Mouse (Mus musculus) gastrocnemius, postnatal 36 days (tissue): Measurements from ENCODE around the gene Rchy1. TPM values are rescaled to one million over a fixed set of nuclear protein-coding genes. Genes with fewer than 3 reads are reported as not detected.
A peak's percentile ranks its signal among the peaks of the same experiment; 100 is the strongest.

Experiments
- DNase-seq, 2 experiments: peaks; one replicate each; pipeline ENCODE4 v3.0.0; 2022
- intact Hi-C: fragments of 180-260 bp; cut with DNase I; formaldehyde crosslinking; loops from one replicate; pipeline ENCODE4 v1.15.1; 2025
- long read RNA-seq, 2 experiments: library from polyadenylated mRNA; stranded (forward); transcript quantifications; one replicate each; pipeline ENCODE4 v2.0.0; 2021
- total RNA-seq, 2 experiments: library from RNA; stranded (reverse); gene quantifications; 2 replicates each; pipeline ENCODE4 v1.2.3; 2021

The Rchy1 gene
- 10 to 100 TPM; 21.7 to 26.0 TPM for total RNA-seq
- long read RNA-seq, experiment 1, transcript Rchy1-201 (9 exons, 1,967 nt), result major isoform, 18 of 27 reads
- long read RNA-seq, experiment 1, partial matches to known transcripts, result 4 of 27 reads
- long read RNA-seq, experiment 1, other reads (novel, unspliced or antisense), result 5 of 27 reads
- long read RNA-seq, experiment 2, transcript Rchy1-201 (9 exons, 1,967 nt), result major isoform, 31 of 43 reads
- long read RNA-seq, experiment 2, partial matches to known transcripts, result 6 of 43 reads
- long read RNA-seq, experiment 2, other reads (novel, unspliced or antisense), result 5 of 43 reads

GRCm38 (mm10) chr5:91962639-91963440 is at the start of gene Rchy1:
Gene Rchy1, minus strand, starts transcription at chr5:91963068.
- intact Hi-C loops, result loop anchor here (10.0 kb wide), 1 partner anchor 152 kb away; no protein-coding TSS in a partner anchor

GRCm38 (mm10) chr5:92011756-92012155 is 48.9 kb upstream of the Rchy1 start:
- no peak for DNase-seq
- intact Hi-C loops, result no loop called here

More at GRCm38 (mm10) chr5:91962639-91963440, at the start of gene Rchy1:
- DNase-seq, result peak; percentile 86 to 90

- intact Hi-C loops, result no loop called here
- DNase-seq, result no peak
Measured at GRCm38 (mm10) chr5:92009827-92010226, 47.0 kb upstream of the Rchy1 start.

DNA sequence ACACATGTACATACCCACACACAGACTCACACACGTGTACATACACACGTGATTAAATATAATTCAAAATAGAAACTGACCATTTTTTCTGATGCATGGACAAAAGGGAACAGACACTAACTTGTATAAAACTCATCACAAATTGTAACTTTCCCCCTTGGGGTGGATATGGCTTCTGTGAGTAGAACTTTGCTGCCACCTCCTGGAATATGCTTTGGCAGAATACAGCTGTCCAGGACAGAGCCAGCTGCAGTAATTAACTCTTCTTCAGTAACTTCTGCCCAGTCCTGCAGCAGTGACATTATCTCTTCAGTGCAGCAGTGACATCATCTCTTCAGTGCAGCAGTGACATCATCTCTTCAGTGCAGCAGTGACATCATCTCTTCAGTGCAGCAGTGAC is 40.1 kb upstream of the Rchy1 start:
- intact Hi-C loops, result loop anchor here (5.0 kb wide), 1 partner anchor 536 kb away; no protein-coding TSS in a partner anchor
- DNase-seq, result no peak

DNA sequence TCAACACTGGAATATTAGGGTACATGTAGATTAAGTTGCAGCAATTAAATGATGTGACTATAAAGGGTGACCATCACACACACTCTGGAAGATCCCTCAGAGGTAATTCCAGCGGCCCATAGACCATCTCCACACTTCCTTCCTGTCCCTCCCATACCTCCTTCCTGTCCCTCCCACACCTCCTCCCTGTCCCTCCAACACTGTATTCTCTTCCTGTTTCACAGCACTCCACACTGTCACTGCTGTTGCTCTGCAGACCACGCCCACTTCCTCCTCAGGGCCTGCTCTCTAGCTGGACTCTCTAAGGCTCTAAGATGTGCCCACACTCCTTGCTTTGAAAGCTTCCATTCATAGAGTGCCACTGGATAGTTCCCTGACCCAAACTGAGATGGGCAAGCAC is 37.9 kb upstream of the Rchy1 start:
- DNase-seq, result no peak

DNA sequence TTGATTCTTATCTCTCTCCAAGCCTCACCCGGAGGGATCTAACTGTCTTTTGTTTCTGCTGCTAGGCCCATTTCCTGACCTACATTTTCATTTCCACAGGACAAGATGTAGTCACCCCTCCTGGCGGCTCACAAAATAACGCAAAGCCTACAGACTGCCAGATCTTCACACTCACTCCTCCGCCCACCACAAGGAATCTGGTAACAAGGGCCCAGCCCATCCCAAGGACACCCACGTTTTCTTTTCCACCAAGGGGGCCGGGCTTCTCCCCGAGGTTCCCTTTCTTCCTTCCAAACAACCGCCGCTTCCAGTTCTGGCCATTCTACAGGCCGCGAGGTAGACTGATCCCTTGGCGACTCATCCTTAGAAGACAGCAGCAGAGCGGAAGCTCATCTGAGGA is 31.7 kb upstream of the Rchy1 start:
- peak in 1 of 2 experiments; percentile 13 for DNase-seq
- intact Hi-C loops, result no loop called here

More for the DNA sequence above, 37.9 kb upstream of the Rchy1 start:
- intact Hi-C loops, result loop anchor here (5.0 kb wide), 1 partner anchor 533 kb away; no protein-coding TSS in a partner anchor

- DNase-seq, result no peak
- intact Hi-C loops, result no loop called here
Measured at GRCm38 (mm10) chr5:91993061-91993460, 30.2 kb upstream of the Rchy1 start.

DNA sequence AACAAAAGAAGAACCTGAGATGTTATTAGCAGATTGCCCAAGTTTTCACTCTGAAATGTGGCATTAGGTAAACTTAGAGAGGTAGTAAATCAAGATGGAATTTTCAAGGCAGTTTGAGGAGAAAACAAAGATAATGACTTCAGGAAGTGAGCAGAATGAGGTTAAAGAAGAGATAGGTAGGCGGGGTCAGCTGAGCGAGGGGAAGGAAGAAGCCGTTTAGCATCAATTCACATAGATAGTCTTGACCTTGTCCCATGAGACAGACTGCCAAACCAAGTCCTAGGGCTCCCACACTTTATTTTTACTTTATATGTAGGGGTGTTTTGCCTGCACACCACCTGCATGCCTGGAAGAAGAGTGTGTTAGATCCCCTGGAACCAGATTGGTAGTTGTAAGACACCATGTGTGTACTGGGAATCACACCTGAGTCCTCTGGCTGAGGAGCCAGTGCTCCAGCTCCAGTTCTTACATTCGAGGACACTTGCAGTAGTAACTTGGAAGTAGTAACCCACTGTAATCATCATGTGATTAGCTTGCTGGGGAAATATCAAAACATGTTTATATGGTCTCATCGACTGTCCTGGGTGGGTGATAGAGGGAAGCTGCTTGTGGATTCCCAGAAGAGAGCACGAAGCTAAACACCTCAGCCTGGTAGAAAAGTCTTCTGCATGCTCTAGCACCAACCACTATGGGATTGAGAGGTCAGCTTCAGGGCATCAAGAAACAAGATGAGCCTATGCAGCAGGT is 28.5 kb upstream of the Rchy1 start:
- no peak for DNase-seq
- intact Hi-C loops, result no loop called here

GRCm38 (mm10) chr5:91989261-91989660 is 26.4 kb upstream of the Rchy1 start:
- DNase-seq, result no peak
- intact Hi-C loops, result no loop called here

GRCm38 (mm10) chr5:91987799-91988198 is 24.9 kb upstream of the Rchy1 start:
- DNase-seq, result no peak
- intact Hi-C loops, result no loop called here

DNA sequence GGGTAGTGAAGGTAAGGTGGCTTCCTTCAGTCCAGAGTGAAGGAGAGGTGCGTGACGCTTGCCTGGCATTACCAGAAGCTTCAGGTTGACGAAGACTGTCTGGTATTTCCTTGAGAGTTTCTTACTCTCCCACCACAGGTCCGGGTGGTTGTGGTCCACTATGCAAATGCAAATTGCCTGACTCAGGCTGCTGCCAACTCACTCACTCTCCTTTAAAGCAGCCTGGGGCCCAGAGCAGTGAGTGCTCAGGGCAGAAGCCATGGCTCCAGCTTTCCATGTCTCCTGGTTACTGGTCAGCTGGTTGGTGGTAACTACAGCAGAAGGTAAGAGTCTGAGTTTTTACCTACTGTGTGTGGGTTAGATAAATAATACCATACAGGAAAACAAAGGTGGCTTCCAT is 24.4 kb upstream of the Rchy1 start, which contains the start of gene Odaph:
Gene Odaph, plus strand, starts transcription at position 240 of the 400 bp plus-strand sequence.
- DNase-seq, result no peak
- intact Hi-C loops, result no loop called here

GRCm38 (mm10) chr5:91985721-91986120 is 22.9 kb upstream of the Rchy1 start:
- no peak for DNase-seq
- intact Hi-C loops, result no loop called here

DNA sequence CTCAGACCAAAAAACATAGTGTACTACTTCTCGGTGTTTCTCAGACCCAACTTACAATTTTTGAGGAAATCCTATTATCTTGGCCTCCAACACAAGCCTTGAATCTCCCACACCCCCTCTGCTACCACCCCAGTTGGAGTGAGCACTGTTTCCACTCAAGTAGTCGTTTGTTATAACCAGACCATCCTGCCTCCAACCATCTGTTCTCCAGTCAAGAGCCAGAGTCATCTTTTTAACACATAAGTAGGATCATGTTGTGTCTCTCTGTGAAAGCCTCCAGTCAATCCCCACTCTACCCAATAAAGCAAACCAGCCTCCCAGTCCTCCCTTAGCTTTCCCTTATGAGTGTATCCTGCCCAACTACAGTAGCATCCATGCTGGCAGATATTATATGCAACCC is 20.6 kb upstream of the Rchy1 start:
- intact Hi-C loops, result no loop called here
- DNase-seq, result no peak

DNA sequence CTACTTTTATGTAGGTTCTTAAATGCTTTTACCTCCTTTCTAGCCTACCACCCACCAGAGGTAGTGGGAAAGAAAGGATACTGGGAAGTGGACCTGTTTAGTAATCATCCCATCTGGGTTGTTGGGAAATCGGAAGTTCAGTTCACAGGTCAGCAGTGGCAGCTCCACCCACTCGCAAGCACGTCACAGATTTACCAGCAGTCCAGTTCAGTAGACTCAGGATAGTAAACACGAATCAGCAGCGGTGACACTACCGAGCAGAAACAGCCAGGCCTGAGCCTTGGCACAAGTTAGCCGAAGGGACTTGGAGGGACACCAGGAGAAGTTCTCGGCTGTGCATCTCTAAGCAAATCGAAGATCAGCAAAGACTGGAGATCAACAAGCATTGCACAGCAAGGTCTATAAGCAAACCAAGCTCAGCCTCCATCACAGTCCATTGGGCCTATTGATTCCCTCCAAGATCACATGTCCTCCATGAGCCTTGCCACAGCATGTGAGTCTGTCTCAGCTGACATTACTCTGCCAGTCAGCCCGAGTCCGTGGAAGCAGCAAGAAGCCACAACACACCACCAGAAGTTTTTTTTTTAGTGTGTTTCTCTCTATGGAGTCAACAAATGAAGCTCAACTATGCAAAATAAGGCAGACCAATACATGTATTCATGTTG is 18.4 kb upstream of the Rchy1 start:
- DNase-seq, result no peak
- intact Hi-C loops, result no loop called here

DNA sequence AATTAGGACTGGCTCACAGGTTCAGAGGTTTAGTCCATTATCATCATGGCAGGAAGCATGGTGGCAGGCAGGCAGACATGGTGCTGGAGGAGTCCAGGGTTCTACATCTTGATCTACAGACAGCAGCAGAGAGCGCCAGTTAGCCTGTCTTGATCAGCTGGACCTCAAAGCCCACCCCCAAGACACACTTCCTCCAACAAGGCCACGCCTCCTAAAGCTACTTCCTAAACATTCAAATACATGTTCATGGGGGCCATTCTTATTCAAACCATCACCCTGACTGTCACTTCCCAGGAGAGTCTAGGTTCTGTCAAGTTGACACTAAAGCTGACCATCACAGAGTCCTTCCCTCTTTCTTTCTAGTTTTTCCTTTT is 14.5 kb upstream of the Rchy1 start:
- no peak for DNase-seq
- intact Hi-C loops, result no loop called here

DNA sequence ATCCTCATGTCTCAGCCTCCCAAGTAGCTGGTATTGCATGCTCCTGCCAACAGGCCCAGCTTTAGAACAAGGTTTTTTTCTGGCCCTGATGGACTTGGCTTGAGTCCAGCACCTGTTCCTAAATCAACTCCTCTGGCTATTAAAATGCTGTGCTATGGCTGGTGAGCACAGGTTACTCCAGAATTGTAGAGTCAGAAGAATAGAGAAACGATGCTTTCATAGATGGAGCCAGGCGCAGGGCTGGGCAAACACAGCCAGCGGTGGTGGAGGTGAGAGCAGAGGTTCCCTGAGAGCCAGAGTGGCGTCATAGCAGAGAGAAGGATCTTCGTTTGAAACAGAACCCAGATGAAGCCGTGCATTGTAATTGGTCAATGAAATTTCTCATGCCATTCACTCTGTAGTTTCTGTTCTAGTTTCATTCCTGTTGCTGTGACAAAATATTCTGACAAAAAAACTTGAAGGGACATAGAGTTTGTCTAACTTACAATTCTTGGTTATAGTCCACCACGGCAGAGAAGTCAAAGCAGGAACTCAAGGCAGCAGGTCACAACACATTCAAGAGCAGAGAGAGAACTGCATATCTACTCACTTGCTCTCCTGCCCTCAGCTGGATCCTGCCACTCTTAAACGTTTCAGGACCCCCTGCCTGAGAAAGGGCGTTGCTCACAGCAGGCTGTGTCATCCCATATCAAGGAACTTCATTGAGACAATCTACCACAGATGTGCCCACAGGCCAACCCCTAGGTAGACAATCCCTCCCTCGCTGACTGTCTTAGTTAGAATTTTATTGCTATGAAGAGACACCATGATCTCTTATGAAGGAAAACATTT is 13.9 kb upstream of the Rchy1 start:
- no peak for DNase-seq
- intact Hi-C loops, result no loop called here

- intact Hi-C loops, result no loop called here
Measured at GRCm38 (mm10) chr5:91975758-91976157, 12.9 kb upstream of the Rchy1 start.

DNA sequence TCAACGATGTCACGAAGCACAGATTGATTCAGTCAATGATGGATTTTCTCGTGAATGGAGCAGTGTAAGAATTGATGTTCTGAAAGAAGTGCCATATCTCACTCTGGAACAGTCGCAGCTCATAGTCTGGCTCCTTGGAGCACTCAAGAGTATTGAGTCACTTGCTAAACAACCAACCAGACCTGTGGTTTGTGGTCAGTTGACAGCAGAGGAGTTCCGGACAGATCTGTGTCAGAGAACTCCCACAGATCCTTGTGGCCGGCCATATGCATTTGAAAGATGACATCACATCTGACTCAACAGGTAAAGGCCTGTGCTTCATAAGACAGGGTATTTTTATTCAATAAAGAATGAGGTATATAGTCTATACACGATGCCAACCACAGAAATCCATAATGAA is 11.1 kb upstream of the Rchy1 start:
- no peak for DNase-seq
- intact Hi-C loops, result no loop called here

More at GRCm38 (mm10) chr5:91975758-91976157, 12.9 kb upstream of the Rchy1 start:
- DNase-seq, result no peak

DNA sequence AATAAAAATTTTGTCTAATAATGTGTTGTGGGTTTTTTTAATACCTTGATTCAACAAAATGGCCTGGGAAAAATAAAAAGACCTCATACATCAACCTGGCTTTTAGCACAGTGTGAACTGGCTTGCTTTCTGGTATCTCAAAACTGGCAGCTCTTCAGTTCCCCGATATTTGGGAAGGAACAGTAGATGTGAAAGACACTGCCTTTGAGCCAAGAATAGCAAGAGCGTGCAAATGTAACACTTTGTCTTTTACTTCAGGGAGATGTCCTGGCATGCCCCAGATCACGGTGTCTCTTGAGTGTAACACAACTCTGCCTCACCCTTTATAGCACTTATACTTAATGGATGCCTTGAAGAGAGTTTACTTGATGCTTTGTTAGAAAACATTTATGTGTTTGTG is 9.2 kb upstream of the Rchy1 start:
- intact Hi-C loops, result no loop called here
- no peak for DNase-seq
